In the genomic region with DNA sequence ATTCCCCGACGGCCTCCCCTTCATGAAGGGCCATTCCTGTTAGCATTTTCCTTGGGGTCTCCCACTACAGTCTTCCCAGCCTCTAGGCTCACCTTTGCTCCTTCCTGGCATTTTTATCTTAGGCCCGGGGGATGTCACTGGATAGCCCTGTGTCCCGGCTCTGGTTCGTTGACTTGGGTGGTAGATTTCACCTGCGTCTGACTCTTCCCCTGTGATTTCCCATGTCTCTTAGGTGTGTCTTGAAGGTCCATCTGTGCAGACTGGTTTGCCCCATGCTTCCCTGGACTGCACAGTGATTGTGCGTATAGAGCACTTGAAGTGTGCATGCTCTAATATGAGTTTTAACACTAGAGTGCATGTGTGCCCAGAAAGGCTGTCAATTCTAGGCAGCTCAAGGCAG, we compare ENCODE assay signal across 8 mouse cellular contexts. TPM values are rescaled to one million over a fixed set of nuclear protein-coding genes. Genes with fewer than 3 reads are reported as not detected.
A peak's percentile ranks its signal among the peaks of the same experiment; 100 is the strongest.
DNase-seq lines count a peak whose midpoint lies in the region; ATAC-seq lines count a peak whose summit lies in the region.

No protein-coding gene starts in this region.

- H3K9ac ChIP-seq in forebrain, embryonic 11.5 days (ENCODE audit: low read length) = peak overlapping the region; percentile 68
- peak overlapping the region; percentile 44; the same call in 1 of the 2 replicates for H3K9ac ChIP-seq in midbrain, embryonic 16.5 days (ENCODE audit: low read depth, low read length)

- no peaks in the 10 kb centered on the region for H3K27me3 ChIP-seq in forebrain, embryonic 11.5 days (ENCODE audit: control insufficient read depth, insufficient read depth, low read length)
- H3K27me3 ChIP-seq in midbrain, embryonic 16.5 days (ENCODE audit: control insufficient read depth, insufficient read depth, low read depth, low read length) = no peaks in the 10 kb centered on the region

- H3K4me1 ChIP-seq in forebrain, embryonic 11.5 days (replicated peaks; ENCODE audit: control insufficient read depth, insufficient read depth, low read length) = peaks cover 4% of the 10 kb centered on the region
- H3K4me1 ChIP-seq in midbrain, embryonic 16.5 days (ENCODE audit: control insufficient read depth, insufficient read depth, low read length) = peaks cover 18% of the 10 kb centered on the region

- peak overlapping the region; percentile 88 for H3K4me2 ChIP-seq in forebrain, embryonic 11.5 days (ENCODE audit: low read depth, low read length, severe bottlenecking)
- peak overlapping the region; percentile 62 for H3K4me2 ChIP-seq in midbrain, embryonic 16.5 days (ENCODE audit: low read length)

- no peak for ATAC-seq in forebrain, embryonic 11.5 days (replicated peaks; ENCODE audit: low FRiP score)
- no peak for ATAC-seq in midbrain, embryonic 16.5 days

- H3K36me3 ChIP-seq in forebrain, embryonic 11.5 days (ENCODE audit: control insufficient read depth, insufficient read depth, low read length) = no peaks in the 10 kb centered on the region
- no peaks in the 10 kb centered on the region for H3K36me3 ChIP-seq in midbrain, embryonic 16.5 days (ENCODE audit: control insufficient read depth, insufficient read depth, low read length)

- 63% methylated on average over 7 of the region's 7 CpGs for WGBS in forebrain, embryonic 11.5 days
- WGBS in midbrain, embryonic 16.5 days = 62% methylated on average over 7 of the region's 7 CpGs

- no peak overlapping the region for H3K27ac ChIP-seq in forebrain, embryonic 11.5 days (ENCODE audit: low read depth, low read length)
- H3K27ac ChIP-seq in midbrain, embryonic 16.5 days (ENCODE audit: low read length) = no peak overlapping the region

- peak; percentile 22 to 63 for DNase-seq in adrenal gland, adult (ENCODE audit: inconsistent age in 2 of 2, low spot score in 1 of 2)
- no peak for DNase-seq in adrenal gland, postnatal 25 days
- peak; percentile 20 for DNase-seq in 3T3-L1 (ENCODE audit: low read depth, low spot score)
- DNase-seq in forebrain, embryonic 11.5 days (ENCODE audit: low spot score) = no peak
- DNase-seq in kidney, adult 18-20 months = peak; percentile 23
- DNase-seq in urinary bladder, postnatal 4 days (ENCODE audit: low spot score in 2 of 2) = no peak
- DNase-seq in urinary bladder, postnatal 10 days (ENCODE audit: low spot score) = no peak

- no peaks in the 10 kb centered on the region for H3K9me3 ChIP-seq in forebrain, embryonic 11.5 days (ENCODE audit: control insufficient read depth, low read length)
- H3K9me3 ChIP-seq in midbrain, embryonic 16.5 days (replicated peaks; ENCODE audit: control insufficient read depth, low read length, poor library complexity, severe bottlenecking) = no peaks in the 10 kb centered on the region

- H3K4me3 ChIP-seq in forebrain, embryonic 11.5 days (ENCODE audit: low read depth, low read length) = peak overlapping the region; percentile 77
- H3K4me3 ChIP-seq in midbrain, embryonic 16.5 days (ENCODE audit: low read depth, low read length) = peak overlapping the region; percentile 73

RNA-seq across cellular contexts. Expression of a gene that starts 1.1 kb away (rescaled TPM):
- 108 and 109 TPM in 2 replicates for total RNA-seq in adrenal gland, postnatal 25 days (2021)
- polyA plus RNA-seq in forebrain, embryonic 11.5 days (2014; fragmentation: Nextera tagmentation; extraction: Ambion mirVana) = 55.5 and 57.1 TPM in 2 replicates
- polyA plus RNA-seq in midbrain, embryonic 16.5 days (2015; fragmentation: Nextera tagmentation; extraction: Ambion mirVana) = 84.8 and 94.5 TPM in 2 replicates

RNA-seq across cellular contexts. Expression of a gene that starts 44.4 kb away (rescaled TPM):
- not detected in 2 replicates for total RNA-seq in adrenal gland, postnatal 25 days (2021)
- 0.11 TPM in 2 replicates for polyA plus RNA-seq in forebrain, embryonic 11.5 days (2014; fragmentation: Nextera tagmentation; extraction: Ambion mirVana)
- 0.21 and 0.33 TPM in 2 replicates for polyA plus RNA-seq in midbrain, embryonic 16.5 days (2015; fragmentation: Nextera tagmentation; extraction: Ambion mirVana)

Comparison
In these comparisons a context has a peak if more than half of its experiments do, and no peak if none do; other contexts are left out.
1. DNase-seq: peak in adrenal gland, adult (2 of 2), 3T3-L1 (single experiment) and kidney, adult 18-20 months (single experiment); none in adrenal gland, postnatal 25 days (single experiment), forebrain, embryonic 11.5 days (single experiment), urinary bladder, postnatal 4 days (0 of 2) and urinary bladder, postnatal 10 days (single experiment).